Mouse (Mus musculus): ENCODE data around the gene Il2rb.
A peak's percentile ranks its signal among the peaks of the same experiment; 100 is the strongest.

The Il2rb gene

GRCm38 (mm10) chr15:78529428-78529990 lies 34.4 kb upstream of the Il2rb start:
- Histone ChIP-seq H3K27me3 (ENCODE audit: control insufficient read depth, insufficient read depth, low read length, poor library complexity, severe bottlenecking) (no peaks in the 10 kb centered on the region), H3K36me3 (ENCODE audit: control insufficient read depth, insufficient read depth, low read length, poor library complexity, severe bottlenecking) (no peaks in the 10 kb centered on the region)
- no peak for DNase-seq (ENCODE audit: low read depth, low spot score)

DNA sequence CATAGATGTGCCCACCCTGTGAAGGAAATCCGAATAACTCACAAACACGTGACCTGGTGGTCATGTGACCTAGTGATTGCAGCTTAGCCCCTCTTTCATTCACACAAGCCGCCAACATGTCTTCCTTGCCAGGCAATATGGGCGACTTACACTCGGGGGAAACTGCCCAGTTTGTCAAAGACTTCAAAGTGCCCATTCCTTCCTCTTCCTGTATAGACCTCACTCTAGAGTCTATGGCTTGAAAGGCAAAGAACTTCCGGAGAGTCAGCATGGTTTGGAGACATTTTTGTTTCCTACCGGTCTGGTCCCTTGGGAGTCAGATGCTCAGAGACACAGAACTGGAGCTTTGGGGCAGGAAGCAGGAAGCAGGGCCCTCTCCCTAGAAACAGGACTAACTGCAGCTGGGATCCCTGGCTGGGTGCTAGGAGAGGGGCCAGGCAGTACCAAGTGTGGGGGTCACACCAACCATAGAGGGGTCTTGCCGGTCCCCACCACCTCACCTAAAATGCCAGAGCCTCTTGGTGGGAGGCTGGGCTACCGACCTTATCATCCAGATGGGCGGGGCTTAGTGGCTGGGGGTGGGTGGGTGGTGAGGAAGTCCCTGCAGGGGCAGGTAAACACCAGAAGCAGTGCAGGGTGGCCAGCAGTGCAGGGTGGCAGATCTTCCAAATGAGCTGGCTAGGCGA lies 33.8 kb upstream of the Il2rb start:
- Histone ChIP-seq H3K27me3 (ENCODE audit: control insufficient read depth, insufficient read depth, low read length, poor library complexity, severe bottlenecking) (no peaks in the 10 kb centered on the region), H3K36me3 (ENCODE audit: control insufficient read depth, insufficient read depth, low read length, poor library complexity, severe bottlenecking) (no peaks in the 10 kb centered on the region)
- DNase-seq (ENCODE audit: low read depth, low spot score): peak; percentile 43

- H3K27me3 ChIP-seq (ENCODE audit: control insufficient read depth, insufficient read depth, low read length, poor library complexity, severe bottlenecking): no peaks in the 10 kb centered on the region
- DNase-seq (ENCODE audit: low read depth, low spot score): peak; percentile 70
These were observed 32.9 kb upstream of the Il2rb start for GRCm38 (mm10) chr15:78527973-78528372.

GRCm38 (mm10) chr15:78524163-78524562 lies 29.1 kb upstream of the Il2rb start:
- no peaks in the 10 kb centered on the region for H3K27me3 ChIP-seq (ENCODE audit: control insufficient read depth, insufficient read depth, low read length, poor library complexity, severe bottlenecking)
- no peak for DNase-seq (ENCODE audit: low read depth, low spot score)
- no peaks in the 10 kb centered on the region for H3K36me3 ChIP-seq (ENCODE audit: control insufficient read depth, insufficient read depth, low read length, poor library complexity, severe bottlenecking)

More at GRCm38 (mm10) chr15:78527973-78528372, 32.9 kb upstream of the Il2rb start:
- no peaks in the 10 kb centered on the region for H3K36me3 ChIP-seq (ENCODE audit: control insufficient read depth, insufficient read depth, low read length, poor library complexity, severe bottlenecking)

GRCm38 (mm10) chr15:78521892-78522291 lies 26.8 kb upstream of the Il2rb start:
- DNase-seq (ENCODE audit: low read depth, low spot score): no peak
- Histone ChIP-seq H3K27me3 (ENCODE audit: control insufficient read depth, insufficient read depth, low read length, poor library complexity, severe bottlenecking) (no peaks in the 10 kb centered on the region), H3K36me3 (ENCODE audit: control insufficient read depth, insufficient read depth, low read length, poor library complexity, severe bottlenecking) (no peaks in the 10 kb centered on the region)

- Histone ChIP-seq H3K36me3 (ENCODE audit: control insufficient read depth, insufficient read depth, low read length, poor library complexity, severe bottlenecking) (no peaks in the 10 kb centered on the region), H3K27me3 (ENCODE audit: control insufficient read depth, insufficient read depth, low read length, poor library complexity, severe bottlenecking) (no peaks in the 10 kb centered on the region)
- DNase-seq (ENCODE audit: low read depth, low spot score): no peak
These were observed 26.3 kb upstream of the Il2rb start for GRCm38 (mm10) chr15:78521331-78521730.

DNA sequence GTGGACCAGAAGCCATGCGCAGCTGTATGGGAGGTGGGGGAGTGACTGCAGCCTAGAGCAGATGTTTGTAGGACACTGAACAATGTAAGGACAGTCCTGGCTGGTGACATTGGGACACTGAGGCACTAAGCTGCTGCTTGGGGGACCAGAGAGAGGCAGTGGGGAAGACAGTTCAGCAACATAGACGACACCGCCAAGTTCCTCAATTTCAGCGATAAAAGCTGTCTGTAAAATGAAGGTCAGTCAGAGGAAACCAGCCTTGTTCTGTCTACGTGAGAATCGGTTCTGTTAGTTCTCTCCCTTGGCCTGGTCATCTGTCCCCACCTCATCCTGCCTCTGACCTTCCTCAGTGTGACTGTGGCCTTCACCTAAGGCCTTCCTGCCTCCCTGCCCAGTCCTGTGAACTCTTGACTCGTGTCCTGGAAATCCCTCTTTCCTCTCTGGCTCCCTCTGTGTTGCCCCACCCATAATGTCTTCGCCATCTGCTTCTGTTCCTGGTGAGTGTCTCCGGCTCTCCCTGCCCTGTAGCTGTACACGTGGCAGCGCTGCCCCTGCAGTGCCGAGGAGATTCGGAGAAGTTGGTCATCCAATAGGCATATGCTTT lies 25.1 kb upstream of the Il2rb start:
- no peaks in the 10 kb centered on the region for H3K27me3 ChIP-seq (ENCODE audit: control insufficient read depth, insufficient read depth, low read length, poor library complexity, severe bottlenecking)
- no peaks in the 10 kb centered on the region for H3K36me3 ChIP-seq (ENCODE audit: control insufficient read depth, insufficient read depth, low read length, poor library complexity, severe bottlenecking)
- no peak for DNase-seq (ENCODE audit: low read depth, low spot score)

DNA sequence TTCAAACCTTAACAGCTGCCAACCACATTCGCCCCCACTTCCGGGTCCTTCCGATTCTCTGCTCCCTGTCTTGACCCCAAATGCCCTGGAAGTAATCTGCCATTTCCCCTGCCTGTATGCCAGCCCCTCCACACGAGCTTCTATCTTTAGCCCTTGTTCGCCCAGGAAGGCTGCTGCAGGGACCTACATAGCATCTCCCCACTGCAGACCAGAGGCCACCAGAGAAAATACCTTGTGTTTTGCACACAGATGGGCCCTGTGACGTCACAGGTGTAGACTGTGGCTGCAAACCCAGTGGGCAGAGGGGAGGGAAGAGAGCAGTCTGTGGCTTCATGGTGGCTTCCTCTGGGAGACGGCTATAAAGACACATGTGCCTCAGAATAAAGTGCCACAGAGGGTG lies 23.1 kb upstream of the Il2rb start:
- Histone ChIP-seq H3K36me3 (ENCODE audit: control insufficient read depth, insufficient read depth, low read length, poor library complexity, severe bottlenecking) (no peaks in the 10 kb centered on the region), H3K27me3 (ENCODE audit: control insufficient read depth, insufficient read depth, low read length, poor library complexity, severe bottlenecking) (no peaks in the 10 kb centered on the region)
- no peak for DNase-seq (ENCODE audit: low read depth, low spot score)

GRCm38 (mm10) chr15:78515759-78516158 lies 20.7 kb upstream of the Il2rb start:
- Histone ChIP-seq H3K27me3 (ENCODE audit: control insufficient read depth, insufficient read depth, low read length, poor library complexity, severe bottlenecking) (no peaks in the 10 kb centered on the region), H3K36me3 (ENCODE audit: control insufficient read depth, insufficient read depth, low read length, poor library complexity, severe bottlenecking) (no peaks in the 10 kb centered on the region)
- no peak for DNase-seq (ENCODE audit: low read depth, low spot score)

DNA sequence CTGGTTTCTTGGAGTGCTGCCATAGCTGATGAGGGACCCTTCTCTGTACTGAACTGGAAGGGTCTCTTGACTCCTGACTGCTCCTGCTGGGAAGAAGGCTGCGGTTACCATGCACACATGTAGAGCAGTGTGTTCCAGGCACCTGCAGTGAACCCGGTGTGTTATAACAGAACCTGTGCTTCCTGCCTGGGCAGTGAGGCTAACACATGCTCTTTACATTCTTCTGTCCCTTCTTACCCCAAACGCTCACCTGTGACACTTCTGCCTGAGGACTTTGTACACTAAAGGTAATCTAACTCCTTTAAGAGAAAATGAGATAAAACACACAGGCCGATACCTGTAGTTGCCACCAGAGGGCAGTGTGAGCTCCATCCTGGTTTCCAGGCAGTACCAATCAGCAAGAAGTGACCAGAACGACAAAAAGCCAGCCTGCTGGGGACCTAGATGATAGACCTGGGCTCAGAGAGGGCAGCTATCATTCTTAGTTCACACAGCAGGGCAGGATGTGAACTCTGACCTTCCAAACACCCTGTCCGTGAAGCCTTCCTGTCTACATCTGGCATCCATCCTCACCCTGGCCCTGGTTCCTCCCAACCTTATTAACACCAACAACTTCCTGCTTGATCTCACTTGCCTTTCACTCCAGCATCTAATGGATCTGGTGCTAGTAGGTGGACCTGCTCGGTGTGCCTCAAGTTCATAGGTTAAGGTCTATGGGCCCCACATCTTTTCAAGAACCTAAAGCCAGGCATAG lies 19.5 kb upstream of the Il2rb start:
- H3K36me3 ChIP-seq (ENCODE audit: control insufficient read depth, insufficient read depth, low read length, poor library complexity, severe bottlenecking): no peaks in the 10 kb centered on the region
- peak; percentile 84 for DNase-seq (ENCODE audit: low read depth, low spot score)

DNA sequence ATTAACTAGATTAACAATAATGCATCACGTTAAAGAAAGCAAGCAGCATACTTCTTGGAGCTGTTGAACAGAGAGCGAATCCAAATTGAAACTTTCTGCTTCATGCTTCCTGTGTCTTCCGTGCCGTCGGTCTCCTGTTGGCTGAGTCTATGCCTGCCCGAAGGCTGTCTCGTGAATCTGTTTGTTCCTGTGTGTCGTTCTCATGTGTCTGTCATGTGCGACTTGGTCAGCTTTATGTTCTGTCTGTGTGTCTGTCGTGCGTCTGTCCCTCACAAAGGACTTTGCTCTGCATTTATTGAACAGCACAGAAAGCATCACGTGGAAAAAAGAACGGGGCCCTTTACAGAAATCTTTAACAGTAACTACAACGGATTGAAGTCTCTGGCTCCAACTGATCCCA lies 17.9 kb upstream of the Il2rb start:
- Histone ChIP-seq H3K27me3 (ENCODE audit: control insufficient read depth, insufficient read depth, low read length, poor library complexity, severe bottlenecking) (no peaks in the 10 kb centered on the region), H3K36me3 (ENCODE audit: control insufficient read depth, insufficient read depth, low read length, poor library complexity, severe bottlenecking) (no peaks in the 10 kb centered on the region)
- DNase-seq (ENCODE audit: low read depth, low spot score): no peak

More for the DNA sequence above, 19.5 kb upstream of the Il2rb start:
- no peaks in the 10 kb centered on the region for H3K27me3 ChIP-seq (ENCODE audit: control insufficient read depth, insufficient read depth, low read length, poor library complexity, severe bottlenecking)

GRCm38 (mm10) chr15:78511951-78512350 lies 16.9 kb upstream of the Il2rb start:
- DNase-seq (ENCODE audit: low read depth, low spot score): no peak

DNA sequence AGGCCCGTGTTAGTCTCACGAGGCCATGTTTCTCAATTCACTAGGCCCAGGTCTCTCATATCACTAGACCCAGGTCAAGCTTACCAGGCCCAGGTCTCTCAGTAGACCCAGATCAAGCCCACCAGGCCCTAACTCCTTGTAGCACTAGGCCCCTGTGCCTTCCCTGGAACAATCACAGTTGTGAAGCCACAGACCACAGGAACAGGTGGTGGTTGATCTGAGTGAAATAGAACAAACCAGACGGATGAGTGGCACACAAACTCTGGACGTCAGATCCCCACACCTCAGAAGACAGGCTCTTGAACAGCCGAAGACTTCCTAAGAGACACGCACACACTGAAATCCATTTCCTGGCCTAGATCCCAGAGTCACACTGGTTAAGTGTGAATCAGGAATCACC lies 15.7 kb upstream of the Il2rb start:
- H3K27me3 ChIP-seq (ENCODE audit: control insufficient read depth, insufficient read depth, low read length, poor library complexity, severe bottlenecking): no peaks in the 10 kb centered on the region
- no peaks in the 10 kb centered on the region for H3K36me3 ChIP-seq (ENCODE audit: control insufficient read depth, insufficient read depth, low read length, poor library complexity, severe bottlenecking)
- no peak for DNase-seq (ENCODE audit: low read depth, low spot score)

More at GRCm38 (mm10) chr15:78511951-78512350, 16.9 kb upstream of the Il2rb start:
- H3K36me3 ChIP-seq (ENCODE audit: control insufficient read depth, insufficient read depth, low read length, poor library complexity, severe bottlenecking): no peaks in the 10 kb centered on the region
- no peaks in the 10 kb centered on the region for H3K27me3 ChIP-seq (ENCODE audit: control insufficient read depth, insufficient read depth, low read length, poor library complexity, severe bottlenecking)

- Histone ChIP-seq H3K27me3 (ENCODE audit: control insufficient read depth, insufficient read depth, low read length, poor library complexity, severe bottlenecking) (no peaks in the 10 kb centered on the region), H3K36me3 (ENCODE audit: control insufficient read depth, insufficient read depth, low read length, poor library complexity, severe bottlenecking) (no peaks in the 10 kb centered on the region)
- peak; percentile 29 for DNase-seq (ENCODE audit: low read depth, low spot score)
These were observed 15.1 kb upstream of the Il2rb start for GRCm38 (mm10) chr15:78510121-78510576.
